In genomic region chr14:46881581-46882430, GRCm38 (mm10) we compare ENCODE assay signal across 8 mouse cellular contexts. TPM values are rescaled to one million over a fixed set of nuclear protein-coding genes. Genes with fewer than 3 reads are reported as not detected.
DNase-seq lines count a peak whose midpoint lies in the region; ATAC-seq and TF ChIP-seq lines count a peak whose summit lies in the region.

No protein-coding gene starts in this region.

- H3K36me3 ChIP-seq in embryonic facial prominence, embryonic 13.5 days, result no peaks in the 10 kb centered on the region
- H3K36me3 ChIP-seq in heart, embryonic 16.5 days (ENCODE audit: control insufficient read depth, insufficient read depth), result 0 out of 2 replicates have a peak, but pooled peaks cover under 1% of the 10 kb centered on the region
- H3K36me3 ChIP-seq in myocyte (ENCODE audit: control insufficient read depth, insufficient read depth), result no peaks in the 10 kb centered on the region

- peaks cover 27% of the 10 kb centered on the region for H3K4me1 ChIP-seq in embryonic facial prominence, embryonic 13.5 days
- H3K4me1 ChIP-seq in heart, embryonic 16.5 days (ENCODE audit: control insufficient read depth, insufficient read depth, low read length), result peaks cover 17% of the 10 kb centered on the region

- peak; percentile 13 for ATAC-seq in embryonic facial prominence, embryonic 13.5 days (ENCODE audit: insufficient number of reproducible peaks, insufficient read depth, low FRiP score, low TSS enrichment, low read depth)
- ATAC-seq in heart, embryonic 16.5 days (replicated peaks; ENCODE audit: extremely low read depth, insufficient read depth, low FRiP score), result peak; percentile 2; the same call in 1 of the 2 replicates

- H3ac ChIP-seq in myocyte (ENCODE audit: control insufficient read depth, insufficient read length), result peak overlapping the region; percentile 86

- peak overlapping the region; percentile 97 for H3K27ac ChIP-seq in embryonic facial prominence, embryonic 13.5 days
- H3K27ac ChIP-seq in heart, embryonic 16.5 days (ENCODE audit: low read length), result peak overlapping the region; percentile 99

- WGBS in embryonic facial prominence, embryonic 13.5 days, result 2% methylated on average over 40 of the region's 40 CpGs
- 6% methylated on average over 40 of the region's 40 CpGs for WGBS in heart, embryonic 16.5 days

- no peak for TF ChIP-seq POLR2A in myocyte (IDR thresholded peaks at IDR 0.05; ENCODE audit: insufficient read length, low read depth)

- peak; percentile 16 for DNase-seq in layer of hippocampus, adult 9-11 months
- DNase-seq in layer of hippocampus, postnatal 10 days (ENCODE audit: low spot score in 2 of 2), result no peak
- peak; percentile 1 for DNase-seq in T-cell, adult 2 months (ENCODE audit: low spot score)
- DNase-seq in left cerebral cortex, adult 18-20 months (ENCODE audit: low spot score in 2 of 2), result peak; percentile 14 to 30
- no peak for DNase-seq in spleen, postnatal 36 days (ENCODE audit: low spot score in 2 of 2)

- H3K9ac ChIP-seq in embryonic facial prominence, embryonic 13.5 days, result peak overlapping the region; percentile 88
- H3K9ac ChIP-seq in heart, embryonic 16.5 days (ENCODE audit: low read length), result peak overlapping the region; percentile 95

- H3K9me3 ChIP-seq in embryonic facial prominence, embryonic 13.5 days, result no peaks in the 10 kb centered on the region
- H3K9me3 ChIP-seq in heart, embryonic 16.5 days (replicated peaks; ENCODE audit: control insufficient read depth, low read length), result no peaks in the 10 kb centered on the region

- H3K4me3 ChIP-seq in embryonic facial prominence, embryonic 13.5 days, result peak overlapping the region; percentile 80
- H3K4me3 ChIP-seq in heart, embryonic 16.5 days (ENCODE audit: low read length), result peak overlapping the region; percentile 87
- peak overlapping the region; percentile 94 for H3K4me3 ChIP-seq in myocyte

- H3K79me2 ChIP-seq in myocyte (ENCODE audit: control insufficient read depth, insufficient read depth), result peaks cover 29% of the 10 kb centered on the region

- H3K4me2 ChIP-seq in embryonic facial prominence, embryonic 13.5 days, result peak overlapping the region; percentile 89
- peak overlapping the region; percentile 92 for H3K4me2 ChIP-seq in heart, embryonic 16.5 days (ENCODE audit: low read depth, low read length)
- peak overlapping the region; percentile 83 for H3K4me2 ChIP-seq in myocyte (ENCODE audit: low read depth)

- no peaks in the 10 kb centered on the region for H3K27me3 ChIP-seq in embryonic facial prominence, embryonic 13.5 days
- no peaks in the 10 kb centered on the region for H3K27me3 ChIP-seq in heart, embryonic 16.5 days (ENCODE audit: control insufficient read depth, insufficient read depth, low read length)
- H3K27me3 ChIP-seq in myocyte (ENCODE audit: control insufficient read depth, insufficient read depth, insufficient read length), result no peaks in the 10 kb centered on the region

TF ChIP-seq in myocyte, 11 proteins besides CTCF, POLR2A, EP300 and RAD21:
- peak in 2 of 3 experiments; percentile 86 to 95 for TF ChIP-seq MYOD1 (IDR thresholded peaks at IDR 0.05; ENCODE audit: control insufficient read depth in 1 of 3, insufficient read length in 2 of 3, low read depth in 2 of 3)
- TF ChIP-seq TCF3 (IDR thresholded peaks at IDR 0.05; ENCODE audit: insufficient read length, low read depth), result peak; percentile 86
- no peak for TF ChIP-seq USF1 (IDR thresholded peaks at IDR 0.05; ENCODE audit: low read depth)
- no peak for TF ChIP-seq MAX (IDR thresholded peaks at IDR 0.05; ENCODE audit: low read depth)
- no peak for TF ChIP-seq SRF (IDR thresholded peaks at IDR 0.05; ENCODE audit: control insufficient read depth, insufficient read length, low read depth)
- no peak for TF ChIP-seq E2F4 (IDR thresholded peaks at IDR 0.05; ENCODE audit: insufficient read depth)
- TF ChIP-seq POLR2AphosphoS2 (IDR thresholded peaks at IDR 0.05; ENCODE audit: insufficient read length, low read depth), result no peak
- TF ChIP-seq MYOG (IDR thresholded peaks at IDR 0.05; ENCODE audit: control insufficient read depth in 1 of 3, insufficient read depth in 1 of 3, insufficient read length in 2 of 3, low read depth in 2 of 3), result peak; percentile 40 to 97 (median 92)
- TF ChIP-seq REST (IDR thresholded peaks at IDR 0.05; ENCODE audit: insufficient read depth, insufficient read length), result no peak
- no peak for TF ChIP-seq CEBPB (IDR thresholded peaks at IDR 0.05; ENCODE audit: insufficient read depth, poor library complexity, severe bottlenecking)
- peak; percentile 27 for TF ChIP-seq TCF12 (IDR thresholded peaks at IDR 0.05; ENCODE audit: insufficient read depth, poor library complexity, severe bottlenecking)

RNA-seq across cellular contexts. Expression of gene Samd4, which starts 0.8 kb away (rescaled TPM):
- 10 to 100 TPM; 12.6 to 13.0 TPM for total RNA-seq in layer of hippocampus, postnatal 10 days (2021)
- polyA plus RNA-seq in embryonic facial prominence, embryonic 13.5 days (2015; fragmentation: Nextera tagmentation; extraction: Ambion mirVana), result 10.2 and 12.3 TPM in 2 replicates
- polyA plus RNA-seq in heart, embryonic 16.5 days (2015; fragmentation: Nextera tagmentation; extraction: Ambion mirVana), result 16.1 and 17.8 TPM in 2 replicates
- total RNA-seq in left cerebral cortex, adult 18-20 months (2021), result 10 to 100 TPM; 25.9 to 29.3 TPM
- 15.7 TPM for polyA plus RNA-seq in myocyte (2012; fragmentation: generic; extraction: Trizol)

RNA-seq across cellular contexts. Expression of gene Cgrrf1, which starts 49.9 kb away (rescaled TPM):
- 10 to 100 TPM; 11.0 to 12.5 TPM for total RNA-seq in layer of hippocampus, postnatal 10 days (2021)
- polyA plus RNA-seq in embryonic facial prominence, embryonic 13.5 days (2015; fragmentation: Nextera tagmentation; extraction: Ambion mirVana), result 20.1 and 23.5 TPM in 2 replicates
- 27.0 and 28.4 TPM in 2 replicates for polyA plus RNA-seq in heart, embryonic 16.5 days (2015; fragmentation: Nextera tagmentation; extraction: Ambion mirVana)
- total RNA-seq in left cerebral cortex, adult 18-20 months (2021), result 10 to 100 TPM; 32.3 to 35.0 TPM
- polyA plus RNA-seq in myocyte (2012; fragmentation: generic; extraction: Trizol), result 40.6 TPM

RNA-seq across cellular contexts. Expression of gene Gmfb, which starts 59.8 kb away (rescaled TPM):
- 100 to 1,000 TPM; 161 to 175 TPM for total RNA-seq in layer of hippocampus, postnatal 10 days (2021)
- polyA plus RNA-seq in embryonic facial prominence, embryonic 13.5 days (2015; fragmentation: Nextera tagmentation; extraction: Ambion mirVana), result 70.9 and 83.4 TPM in 2 replicates
- 48.3 and 53.8 TPM in 2 replicates for polyA plus RNA-seq in heart, embryonic 16.5 days (2015; fragmentation: Nextera tagmentation; extraction: Ambion mirVana)
- 100 to 1,000 TPM; 145 to 150 TPM for total RNA-seq in left cerebral cortex, adult 18-20 months (2021)
- polyA plus RNA-seq in myocyte (2012; fragmentation: generic; extraction: Trizol), result 17.2 TPM

Comparison
In these comparisons a context has a peak if more than half of its experiments do, and no peak if none do; other contexts are left out.
1. DNase-seq: peak in layer of hippocampus, adult 9-11 months (single experiment), T-cell, adult 2 months (single experiment) and left cerebral cortex, adult 18-20 months (2 of 2); none in layer of hippocampus, postnatal 10 days (0 of 2) and spleen, postnatal 36 days (0 of 2).
2. Peak in every context shown above with its lines, with median percentiles within 50 percentile points of each other: H3K4me2 ChIP-seq and H3K4me3 ChIP-seq.